Mouse (Mus musculus) gonadal fat pad, adult 2 months (tissue): ENCODE data around the gene Foxn2. TPM values are rescaled to one million over a fixed set of nuclear protein-coding genes. Genes with fewer than 3 reads are reported as not detected.
"Not testable (repeated sequence)": the region's sequence is repeated elsewhere in the genome, so short reads cannot be mapped to it uniquely, and the experiment has no call there.

Experiments used
- DNase-seq: peaks from one replicate; pipeline ENCODE4 v3.0.0-alpha.2; 2012; ENCODE audit warnings: low read depth
- polyA plus RNA-seq: library from polyadenylated mRNA; depleted of rRNA; stranded (reverse); fragments of >200 nt; gene quantifications from 2 replicates; pipeline ENCODE4 v1.2.3, GENCODE M21; 2012; rRNA removed

Foxn2 gene
- polyA plus RNA-seq: 4.1 and 4.3 TPM in 2 replicates

DNA sequence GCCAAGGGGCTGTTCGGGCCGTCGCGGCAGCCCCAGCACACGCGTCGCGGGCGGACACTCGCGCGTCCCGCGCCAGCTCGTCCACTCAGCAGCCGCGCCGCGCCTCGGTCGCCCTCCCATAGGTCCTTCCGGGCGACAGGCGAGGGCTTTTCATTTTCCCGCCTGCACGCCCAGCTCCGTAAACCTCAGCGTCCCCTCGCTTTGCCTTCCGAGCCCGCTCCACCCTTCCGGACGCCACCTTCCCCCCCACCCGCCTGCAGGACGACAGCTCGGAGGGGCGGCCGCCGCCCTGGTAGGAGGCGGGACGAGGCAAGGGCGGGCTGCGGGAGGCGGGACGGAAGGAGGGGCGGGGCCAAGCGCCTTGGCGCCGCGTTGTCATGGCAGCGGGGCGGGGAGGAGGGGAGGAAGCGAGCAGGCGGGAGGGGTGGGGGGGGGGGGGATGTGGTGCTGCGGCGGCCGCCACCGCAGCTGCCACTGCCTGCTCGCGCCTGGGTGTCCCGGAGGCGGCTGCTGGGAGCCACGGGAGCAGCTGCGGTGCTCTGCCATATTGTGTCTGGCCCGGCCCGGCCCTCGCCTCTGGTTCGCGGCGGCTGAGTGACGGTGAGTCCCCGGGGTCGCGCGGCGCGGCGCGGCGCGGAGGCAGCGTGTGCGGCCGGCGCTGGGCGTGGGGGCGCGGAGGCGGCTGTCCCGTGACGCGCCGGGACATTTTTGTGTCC lies at the start of gene Foxn2:
Gene Foxn2, plus strand, starts transcription at position 427 of the 716 bp plus-strand sequence.
- no peak for DNase-seq

DNA sequence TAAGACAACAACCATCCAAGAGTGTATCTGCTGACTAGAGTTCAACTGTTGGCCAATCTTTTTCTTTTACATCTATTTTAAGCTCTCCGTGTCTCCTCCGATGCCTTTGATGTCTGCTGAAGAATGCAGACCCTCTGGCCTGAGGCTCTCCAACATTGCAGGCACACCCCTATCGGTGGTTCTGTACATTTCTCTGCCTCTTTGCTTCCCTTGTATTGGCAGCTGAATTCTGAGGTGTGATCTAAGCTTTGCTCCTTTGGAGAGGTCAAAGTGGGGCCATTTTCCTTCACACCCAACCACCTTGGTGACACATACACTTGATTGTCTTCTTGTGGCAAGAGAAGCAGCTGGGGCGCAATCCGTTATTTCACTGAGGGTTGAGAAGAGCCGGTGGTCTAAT lies 43.0 kb upstream of the Foxn2 start:
- DNase-seq: no peak

DNA sequence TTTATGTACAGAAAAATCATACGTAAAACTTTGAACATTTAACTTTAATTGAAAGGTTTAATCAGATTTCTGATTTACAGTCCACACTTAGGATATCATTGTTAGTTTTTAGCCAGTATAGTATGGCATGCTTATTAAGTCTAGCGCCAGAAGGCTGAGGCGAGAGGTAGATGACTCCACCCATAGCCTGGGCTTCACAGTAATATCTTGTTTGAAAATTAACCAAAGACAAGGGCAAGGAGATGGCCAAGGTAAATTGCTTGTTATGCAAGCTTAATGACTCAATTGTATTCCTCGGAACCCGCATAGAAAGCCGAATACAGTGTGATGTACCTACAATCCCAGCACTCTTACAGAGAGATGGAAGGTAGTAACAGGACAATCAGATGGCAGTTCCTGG lies 42.4 kb upstream of the Foxn2 start:
- DNase-seq: no peak

DNA sequence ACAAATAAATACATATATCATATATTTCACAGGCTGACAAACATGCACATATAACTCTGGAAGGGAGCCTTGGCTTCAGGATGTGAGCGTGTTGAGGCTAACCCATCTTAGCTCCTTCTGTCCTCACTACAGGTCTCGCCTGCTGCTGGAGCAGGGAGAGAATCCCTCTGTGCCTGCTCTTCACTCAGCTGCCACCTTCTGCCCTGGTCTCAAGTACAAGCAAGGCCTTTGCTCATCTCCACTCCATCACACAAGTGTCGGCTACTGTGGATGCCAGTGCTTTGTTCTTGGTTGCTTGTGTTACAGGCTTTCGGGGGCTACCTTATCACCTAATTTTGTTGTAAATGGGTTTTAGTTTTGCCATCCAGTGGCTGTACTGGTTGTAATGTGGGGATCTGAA lies 41.7 kb upstream of the Foxn2 start:
- no peak for DNase-seq

DNA sequence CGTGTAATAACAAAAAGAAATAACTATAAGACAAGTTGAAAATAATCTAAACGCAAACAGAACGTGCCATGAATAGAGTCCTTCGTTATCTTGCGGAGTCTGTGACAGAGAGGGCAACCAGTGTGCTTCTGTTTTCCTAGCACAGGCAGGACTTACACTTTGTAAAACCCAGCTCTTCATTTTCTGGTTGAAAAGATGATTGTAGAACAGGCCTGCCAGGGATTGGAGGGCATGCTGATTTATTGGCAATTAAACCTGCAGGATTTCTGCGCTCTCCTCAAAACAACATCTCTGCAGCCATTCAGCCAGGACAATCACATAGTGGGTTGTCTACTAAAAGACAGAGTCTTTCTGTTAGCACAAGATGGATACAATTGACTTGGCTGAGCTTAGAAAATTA lies 40.4 kb upstream of the Foxn2 start:
- DNase-seq: no peak

DNA sequence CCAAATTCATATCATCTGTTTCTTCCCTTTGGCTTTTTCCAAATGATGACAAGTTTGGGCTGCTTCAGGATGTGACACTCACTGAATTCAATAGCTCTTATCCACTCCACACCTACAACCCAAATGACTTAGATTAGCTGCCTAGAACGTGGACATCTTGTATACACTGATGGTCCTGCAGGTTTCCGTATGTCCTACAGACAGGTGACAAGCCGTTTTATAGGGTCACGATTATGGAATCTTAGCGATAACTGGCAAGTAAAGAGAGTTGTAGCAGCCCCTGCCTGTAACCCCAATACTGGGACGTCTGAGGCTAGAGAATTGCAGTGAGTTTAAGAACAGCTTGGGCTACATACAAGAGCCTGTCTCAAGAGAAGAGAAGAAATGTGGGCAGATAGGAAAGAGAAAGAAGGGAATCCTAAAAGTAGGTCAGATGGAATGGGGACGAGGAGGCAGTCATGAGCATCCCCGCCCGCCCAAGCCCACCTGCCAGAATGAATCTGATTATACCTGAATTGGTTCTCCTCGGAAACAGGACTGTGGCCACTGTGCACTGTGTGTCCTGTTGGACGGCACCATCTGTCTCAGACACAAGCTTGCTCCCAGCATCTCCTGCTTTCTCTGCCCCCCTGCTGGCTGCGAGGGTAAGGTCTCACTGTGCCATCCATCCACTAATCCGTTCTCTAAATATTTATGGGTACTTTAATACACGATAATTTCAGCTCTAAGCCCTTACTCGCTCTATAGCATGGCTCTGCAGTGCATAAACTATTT lies 39.6 kb upstream of the Foxn2 start:
- no peak for DNase-seq

- no peak for DNase-seq
These were observed 37.2 kb upstream of the Foxn2 start for GRCm38 (mm10) chr17:88403269-88403668.

DNA sequence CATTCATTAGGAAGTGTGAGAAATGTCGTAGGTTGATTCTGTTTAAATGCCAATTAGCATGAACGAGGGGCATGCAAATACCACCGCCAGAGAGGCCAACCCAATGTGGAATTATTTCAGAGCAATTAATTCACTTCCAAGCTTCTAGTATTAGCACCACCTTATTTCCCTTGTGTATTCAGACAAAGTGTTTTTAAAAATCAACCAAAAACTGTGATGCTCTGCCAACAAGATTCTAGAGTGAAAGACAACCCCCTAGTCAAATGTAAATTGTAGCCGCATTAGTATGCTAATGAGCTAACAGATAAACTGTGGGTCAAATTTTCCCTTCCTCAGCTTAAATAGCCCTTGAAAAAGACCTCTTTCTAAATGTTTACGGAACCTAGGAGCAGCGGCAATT lies 36.0 kb upstream of the Foxn2 start:
- no peak for DNase-seq

GRCm38 (mm10) chr17:88405076-88405475 lies 35.4 kb upstream of the Foxn2 start:
- no peak for DNase-seq

GRCm38 (mm10) chr17:88409706-88410105 lies 30.8 kb upstream of the Foxn2 start:
- DNase-seq: no peak

GRCm38 (mm10) chr17:88413155-88413836 lies 27.2 kb upstream of the Foxn2 start:
- DNase-seq: no peak

DNA sequence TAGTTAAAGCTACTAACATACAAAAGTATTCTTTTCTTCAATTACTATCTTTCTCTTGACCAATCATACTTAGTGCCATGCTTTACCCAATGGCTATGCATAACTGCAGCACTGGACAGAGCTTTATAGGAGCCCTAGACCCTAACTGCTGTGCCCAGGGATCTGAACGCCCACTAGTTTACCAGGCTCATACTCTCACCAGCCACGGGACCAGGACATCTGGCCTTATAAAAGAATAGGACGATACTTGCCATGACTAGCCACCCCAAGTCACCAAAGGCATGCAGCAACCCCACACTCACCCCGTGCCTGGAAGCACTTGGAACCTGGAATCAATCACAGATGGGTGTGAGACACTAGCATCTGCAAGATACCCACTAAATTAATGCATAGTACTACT lies 20.1 kb upstream of the Foxn2 start:
- DNase-seq: no peak

DNA sequence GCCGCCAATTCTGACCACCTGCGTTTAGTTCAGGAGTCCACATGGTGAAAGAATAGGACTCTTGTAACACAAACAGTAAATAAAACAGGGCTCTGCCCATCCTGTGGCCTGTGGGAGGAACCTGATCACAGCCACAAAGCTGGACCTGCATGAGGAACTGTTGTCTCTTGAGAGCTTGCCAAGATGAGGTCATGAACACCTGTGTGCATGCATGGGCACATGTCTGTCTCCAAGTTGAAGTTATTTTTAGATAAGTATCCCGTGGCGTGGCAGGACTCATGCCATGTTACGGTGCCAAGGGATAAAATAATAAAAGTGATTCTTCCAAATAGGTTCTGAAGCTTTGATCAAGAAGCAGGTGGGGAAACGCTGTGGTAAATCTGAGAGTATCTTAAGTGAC lies 19.3 kb upstream of the Foxn2 start:
- no peak for DNase-seq

GRCm38 (mm10) chr17:88430719-88431118 lies 9.8 kb upstream of the Foxn2 start:
- no peak for DNase-seq

DNA sequence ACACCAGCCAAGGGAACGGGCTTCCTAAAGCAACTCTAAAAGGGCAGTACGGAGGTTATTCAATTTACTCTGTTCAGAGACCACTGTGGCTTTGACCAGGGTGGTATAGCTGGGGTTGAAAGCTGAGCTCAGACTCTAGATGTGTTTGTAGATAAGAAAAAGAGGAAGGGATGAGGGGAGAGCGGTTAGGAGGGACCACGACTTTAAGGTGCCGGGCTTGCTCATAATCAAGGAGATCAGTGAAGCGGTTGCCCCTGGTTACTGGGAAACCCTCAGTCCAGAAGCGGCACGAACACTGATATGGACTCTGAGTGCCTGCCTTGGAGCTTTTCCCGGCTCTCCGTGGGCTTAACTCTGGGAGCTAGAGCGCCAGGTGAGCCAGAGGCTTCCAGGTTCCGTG lies 9.0 kb upstream of the Foxn2 start:
- no peak for DNase-seq

DNA sequence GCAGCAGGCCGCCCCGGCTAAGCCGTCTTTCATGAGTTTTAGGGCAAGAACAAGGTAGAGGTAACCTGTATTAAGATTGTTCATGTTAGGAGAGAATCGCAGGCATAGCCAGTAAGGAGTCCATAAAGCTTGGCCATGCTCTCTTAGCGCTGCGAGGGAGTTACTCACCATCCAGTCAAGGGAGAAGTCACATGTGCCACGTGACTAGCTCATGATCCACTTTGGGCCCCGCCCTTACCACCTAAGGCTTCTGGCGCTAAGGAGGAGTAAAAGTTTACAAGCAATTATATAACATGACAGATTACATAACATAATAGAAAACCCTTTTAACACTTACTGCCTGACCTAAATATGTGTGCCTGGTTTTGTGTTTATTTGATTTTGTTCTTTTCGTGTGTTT lies 8.5 kb upstream of the Foxn2 start:
- no peak for DNase-seq

- no peak for DNase-seq
These were observed 5.2 kb upstream of the Foxn2 start for GRCm38 (mm10) chr17:88435322-88435721.

DNA sequence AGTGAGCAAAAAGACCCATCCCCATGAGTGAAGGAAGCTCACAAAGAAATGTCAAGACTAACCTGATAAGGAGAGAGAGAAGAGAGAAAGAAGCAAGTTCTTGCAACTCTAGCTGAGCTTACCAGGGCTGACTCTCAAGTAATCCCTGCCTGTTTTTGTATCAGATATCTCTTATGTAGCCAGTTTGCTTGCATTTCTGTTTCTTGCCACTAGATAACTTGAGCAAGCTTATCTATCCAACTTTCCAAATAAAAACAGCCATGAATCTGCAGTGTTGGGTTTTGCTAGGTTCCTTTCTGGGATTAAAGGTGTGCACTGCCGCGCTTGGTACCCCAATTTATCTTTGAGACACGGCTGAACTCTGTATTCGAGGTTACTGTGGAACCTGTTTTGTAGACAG lies 4.2 kb upstream of the Foxn2 start:
- no peak for DNase-seq

DNA sequence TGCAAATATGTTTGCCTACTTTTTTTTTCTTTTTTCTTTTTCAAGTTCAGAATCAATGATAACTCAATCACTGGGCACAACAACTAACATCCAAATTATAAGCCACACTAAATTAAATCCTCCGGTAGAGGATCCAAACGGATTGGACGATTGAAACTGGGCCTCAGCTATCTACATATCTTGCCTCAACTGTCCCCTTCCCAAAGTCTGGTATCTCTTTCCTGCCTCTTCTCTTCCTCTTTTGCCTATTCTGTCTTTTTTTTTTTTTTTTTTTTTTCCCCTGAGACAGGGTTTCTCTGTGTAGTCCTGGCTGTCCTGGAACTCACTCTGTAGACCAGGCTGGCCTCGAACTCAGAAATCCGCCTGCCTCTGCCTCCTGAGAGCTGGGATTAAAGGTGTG lies 3.8 kb upstream of the Foxn2 start:
- DNase-seq: not testable (repeated sequence)

DNA sequence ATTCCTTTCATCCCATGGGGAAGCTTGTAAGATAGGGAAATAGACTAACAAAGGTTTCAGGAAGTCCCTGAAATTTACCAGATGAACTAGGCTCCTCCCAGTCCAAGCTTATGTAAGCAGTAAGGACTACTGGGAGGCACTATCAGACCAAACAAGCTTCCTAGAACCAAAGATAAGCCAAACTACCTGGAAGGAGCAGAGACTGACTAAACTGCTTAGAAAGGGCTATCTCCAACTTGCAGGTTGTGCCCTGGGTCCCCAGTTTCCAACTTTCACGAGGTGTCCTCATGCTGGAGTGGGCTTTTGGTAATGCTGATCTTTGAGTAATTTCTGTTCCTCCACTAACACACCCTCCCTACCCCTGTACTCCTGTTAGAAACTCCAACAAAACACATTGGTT lies 3.1 kb upstream of the Foxn2 start:
- DNase-seq: no peak

DNA sequence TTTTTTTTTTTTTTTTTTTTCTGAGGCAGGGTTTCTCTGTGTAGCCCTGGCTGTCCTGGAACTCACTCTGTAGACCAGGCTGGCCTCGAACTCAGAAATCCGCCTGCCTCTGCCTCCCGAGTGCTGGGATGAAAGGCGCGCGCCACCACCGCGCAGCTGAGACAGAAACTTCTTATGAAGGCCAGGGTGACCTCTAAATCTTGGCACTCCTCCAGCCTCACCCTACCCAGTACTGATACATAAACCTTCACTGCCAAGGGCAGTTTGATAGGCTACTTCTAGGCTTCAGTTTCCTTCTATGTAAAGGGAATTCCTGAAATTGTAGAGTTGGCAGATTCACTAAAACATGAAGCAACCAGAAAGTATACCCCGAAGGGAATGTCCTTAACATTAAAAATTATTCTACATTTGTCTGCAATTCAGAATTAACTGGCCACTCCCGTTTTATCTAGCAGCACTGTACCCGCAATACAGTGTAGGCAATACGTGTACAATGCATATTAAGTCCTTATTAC lies 918 bp upstream of the Foxn2 start:
- DNase-seq: no peak

- DNase-seq: no peak
These were observed 505 bp downstream of the Foxn2 start for GRCm38 (mm10) chr17:88441001-88441431.
